Mouse (Mus musculus): ENCODE measurements at regions not wholly inside any gene's neighbourhood (a gene's known extent, or its start where the extent isn't known, plus 50 kb on each side); places are given as distances from the start of the nearest gene placed in this dataset.

DNA sequence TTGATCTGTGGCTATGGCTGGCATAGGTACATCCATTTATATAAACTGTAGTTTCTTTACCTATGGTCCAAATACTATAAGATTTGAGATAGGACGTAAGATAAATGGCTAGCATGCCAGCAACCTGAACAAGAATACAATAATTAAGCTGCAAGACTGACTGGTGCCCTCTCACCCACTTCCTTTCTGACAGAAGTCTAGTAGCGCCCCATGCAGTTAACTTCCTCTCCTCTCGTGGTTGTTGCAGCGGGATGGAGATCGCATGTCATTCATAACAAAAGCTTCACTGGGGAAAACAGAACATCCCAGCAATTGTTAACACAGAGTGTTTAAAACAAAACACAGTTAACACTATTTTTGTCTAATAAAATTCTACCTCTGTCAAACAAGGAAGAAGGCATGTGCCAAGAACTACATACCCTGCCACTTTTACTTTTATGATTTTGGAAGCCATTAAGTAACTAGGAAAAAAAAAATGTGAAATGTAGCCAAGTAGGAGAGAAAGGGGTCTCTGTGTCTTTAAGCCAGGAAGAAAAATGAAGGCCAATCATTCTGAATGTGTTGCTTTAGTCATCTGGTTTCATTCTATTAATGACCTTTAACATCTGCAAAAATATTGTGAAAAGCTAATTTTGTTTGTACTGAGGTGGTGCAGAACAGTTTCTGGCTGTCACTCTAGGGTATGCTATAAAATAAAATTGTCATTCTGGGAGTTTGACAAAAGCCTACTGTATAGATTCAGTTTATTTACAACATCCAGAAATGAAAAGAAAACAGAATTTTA, 261.0 kb downstream of the Car8 start:
- TF ChIP-seq CTCF (IDR thresholded peaks at IDR 0.05; ENCODE audit: control insufficient read depth, insufficient read depth, low read length) = no peak
- no peak for TF ChIP-seq POLR2A (IDR thresholded peaks at IDR 0.05; ENCODE audit: borderline replicate concordance, control insufficient read depth, low read depth, low read length)

All from bone marrow, adult 2 months (tissue).